Mouse (Mus musculus) hindbrain, embryonic 12.5 days (tissue): ENCODE data around the gene Plpp7. TPM values are rescaled to one million over a fixed set of nuclear protein-coding genes. Genes with fewer than 3 reads are reported as not detected.

Experiments
- ATAC-seq: fragments of 200-750 bp; cut with Nextera tagmentation; 2 replicates; pipeline ENCODE4 v1.8.0; 2017; ENCODE audit warnings: moderate TSS enrichment; ENCODE audit not compliant: low FRiP score
- H3K27ac ChIP-seq: fragments of 300-500 bp; sonication (generic); 2 replicates; pipeline ENCODE4 v1.5.1; 2016; ENCODE audit warnings: mild to moderate bottlenecking
- H3K27me3 ChIP-seq: fragments of 300-500 bp; sonication (generic); 2 replicates; pipeline ENCODE4 v1.6.1; 2016; ENCODE audit warnings: mild to moderate bottlenecking
- H3K36me3 ChIP-seq: fragments of 300-500 bp; sonication (generic); 2 replicates; pipeline ENCODE4 v1.6.1; 2016; ENCODE audit warnings: mild to moderate bottlenecking
- H3K4me1 ChIP-seq: fragments of 300-500 bp; sonication (generic); 2 replicates; pipeline ENCODE4 v1.6.1; 2016
- H3K4me2 ChIP-seq: fragments of 300-500 bp; sonication (generic); replicated peaks from 2 replicates; pipeline ENCODE4 v1.6.1; 2016; ENCODE audit warnings: mild to moderate bottlenecking
- H3K4me3 ChIP-seq: fragments of 300-500 bp; sonication (generic); 2 replicates; pipeline ENCODE4 v1.5.1; 2016; ENCODE audit warnings: mild to moderate bottlenecking
- H3K9ac ChIP-seq: fragments of 300-500 bp; sonication (generic); 2 replicates; pipeline ENCODE4 v1.6.1; 2016; ENCODE audit warnings: mild to moderate bottlenecking, moderate library complexity
- H3K9me3 ChIP-seq: fragments of 300-500 bp; sonication (generic); replicated peaks from 2 replicates; pipeline ENCODE4 v1.6.1; 2016; ENCODE audit warnings: mild to moderate bottlenecking
- WGBS: fragments of 180-500 bp; shearing (Covaris S2); methylation state at CpG from one replicate; pipeline ENCODE4 v1.1.7; 2016; 5-methylcytosine and 5-hydroxymethylcytosine counted together
- polyA plus RNA-seq: library from polyadenylated mRNA; unstranded; fragments of >200 nt; fragmentation: Nextera tagmentation; extraction: Ambion mirVana; gene quantifications from 2 replicates; pipeline ENCODE4 v1.2.1, GENCODE M21; 2016

The Plpp7 gene
- polyA plus RNA-seq, 1 experiment from 2014 or later: 11.1 TPM

DNA sequence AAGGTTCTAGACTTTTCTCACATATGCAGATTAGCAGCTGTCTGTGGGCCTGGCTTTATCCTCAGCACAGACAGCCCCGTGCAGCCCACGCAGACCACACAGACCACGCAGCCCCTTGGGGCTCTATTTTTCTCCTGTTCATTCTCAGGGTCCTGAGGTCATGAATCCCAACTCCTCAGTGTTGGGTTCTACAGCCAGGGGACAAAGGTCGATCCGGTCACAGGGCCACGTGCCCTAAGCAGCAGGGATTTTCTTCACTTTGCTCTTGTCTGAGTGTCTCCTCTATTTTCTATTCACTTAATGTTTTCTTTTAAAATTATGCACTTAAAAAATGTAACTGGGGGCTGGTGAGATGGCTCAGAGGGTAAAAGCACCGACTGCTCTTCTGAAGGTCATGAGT lies 20.0 kb upstream of the Plpp7 start:
- Histone ChIP-seq H3K4me2 (no peak overlapping the region), H3K27me3 (no peaks in the 10 kb centered on the region), H3K9me3 (no peaks in the 10 kb centered on the region), H3K36me3 (no peaks in the 10 kb centered on the region), H3K4me3 (no peak overlapping the region), H3K9ac (no peak overlapping the region), H3K27ac (no peak overlapping the region), H3K4me1 (peaks cover 3% of the 10 kb centered on the region; the same call in 1 of the 2 replicates)
- no peak for ATAC-seq
- WGBS: 49% methylated on average over 7 of the region's 7 CpGs

- H3K9me3 ChIP-seq: no peaks in the 10 kb centered on the region
- ATAC-seq: no peak
- no peak overlapping the region for H3K4me3 ChIP-seq
- H3K9ac ChIP-seq: no peak overlapping the region
- H3K4me1 ChIP-seq: peaks cover 9% of the 10 kb centered on the region
- no peak overlapping the region for H3K27ac ChIP-seq
- no peak overlapping the region for H3K4me2 ChIP-seq
- WGBS: 89% methylated on average over 10 of the region's 10 CpGs
- no peaks in the 10 kb centered on the region for H3K36me3 ChIP-seq
- peaks cover 19% of the 10 kb centered on the region for H3K27me3 ChIP-seq
Observed at GRCm38 (mm10) chr2:32077744-32078143, 17.6 kb upstream of the Plpp7 start.

DNA sequence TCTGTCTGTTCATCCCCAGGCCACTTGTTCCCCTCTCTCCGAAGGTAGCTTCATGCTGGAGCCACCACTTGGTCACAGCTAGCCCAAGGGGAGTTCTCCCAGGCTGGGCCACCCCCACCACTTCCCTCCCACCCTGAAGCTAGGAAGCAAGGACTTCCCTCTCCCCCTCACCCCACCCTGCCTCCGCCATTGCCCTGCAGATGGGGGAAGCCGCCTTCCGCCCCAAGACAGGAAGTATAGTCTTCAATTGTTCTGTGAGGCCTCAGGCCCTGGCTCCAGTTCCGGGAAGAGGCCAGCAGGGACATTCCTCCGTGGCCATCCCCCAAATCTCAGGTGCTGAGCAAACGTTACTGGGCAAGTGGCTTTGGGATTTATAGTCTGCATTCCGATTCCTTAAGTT lies 16.8 kb upstream of the Plpp7 start:
- Histone ChIP-seq H3K4me3 (no peak overlapping the region), H3K9me3 (no peaks in the 10 kb centered on the region), H3K27me3 (peaks cover 27% of the 10 kb centered on the region), H3K4me2 (no peak overlapping the region), H3K9ac (no peak overlapping the region), H3K36me3 (no peaks in the 10 kb centered on the region), H3K27ac (no peak overlapping the region), H3K4me1 (peaks cover 16% of the 10 kb centered on the region)
- WGBS: 50% methylated on average over 8 of the region's 8 CpGs
- no peak for ATAC-seq

DNA sequence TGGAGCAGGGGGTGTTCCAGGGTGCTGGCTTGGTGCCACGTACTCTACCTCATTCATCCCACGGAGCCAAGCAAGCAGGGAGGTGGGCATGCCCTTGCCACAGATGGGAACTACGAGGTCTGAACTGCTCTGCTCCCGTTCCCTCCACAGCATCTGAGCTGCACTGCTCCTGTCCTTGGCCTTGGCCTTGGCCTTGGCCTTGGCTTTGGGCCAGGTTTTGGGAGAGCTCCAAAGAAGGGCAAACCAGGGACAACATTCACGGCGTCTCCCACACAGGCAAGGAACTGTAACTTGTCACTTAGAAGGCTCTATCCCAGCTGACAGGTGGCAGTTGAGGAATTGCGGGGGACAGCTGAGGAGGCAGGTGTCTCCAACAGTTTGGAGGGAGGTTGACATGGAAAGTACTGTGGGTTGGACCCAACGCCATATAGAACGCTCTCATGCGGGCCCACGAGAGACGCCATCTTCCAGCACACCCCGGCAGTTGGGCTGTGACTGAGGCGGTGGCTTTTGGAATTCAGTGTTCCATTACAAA lies 16.1 kb upstream of the Plpp7 start:
- Histone ChIP-seq H3K9me3 (no peaks in the 10 kb centered on the region), H3K36me3 (no peaks in the 10 kb centered on the region), H3K4me2 (no peak overlapping the region), H3K27me3 (peaks cover 34% of the 10 kb centered on the region), H3K9ac (no peak overlapping the region), H3K27ac (no peak overlapping the region), H3K4me3 (no peak overlapping the region), H3K4me1 (peaks cover 24% of the 10 kb centered on the region)
- WGBS: 92% methylated on average over 14 of the region's 14 CpGs
- no peak for ATAC-seq

DNA sequence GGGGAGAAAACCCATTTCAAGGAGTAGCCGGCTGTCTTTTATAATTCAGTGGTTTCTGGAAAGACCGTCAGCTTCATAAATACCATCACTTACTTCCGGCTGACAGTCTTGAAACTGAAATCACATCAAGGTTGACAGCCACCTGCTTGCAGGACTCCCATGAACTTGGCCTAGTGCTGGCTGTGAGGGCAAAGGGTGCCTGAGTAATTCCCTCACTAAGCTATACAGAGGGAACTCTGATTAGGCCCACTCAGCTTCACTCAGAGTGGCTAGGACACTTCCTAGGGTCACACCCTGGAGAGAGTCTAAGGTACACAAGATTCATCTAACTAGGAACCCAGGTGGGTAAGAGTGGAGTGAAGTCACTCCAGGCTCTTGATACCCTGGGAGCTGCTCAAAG lies 14.6 kb upstream of the Plpp7 start:
- Histone ChIP-seq H3K4me3 (no peak overlapping the region), H3K4me2 (no peak overlapping the region), H3K9ac (no peak overlapping the region), H3K27ac (no peak overlapping the region), H3K4me1 (peaks cover 26% of the 10 kb centered on the region), H3K9me3 (no peaks in the 10 kb centered on the region), H3K27me3 (peaks cover 48% of the 10 kb centered on the region), H3K36me3 (no peaks in the 10 kb centered on the region)
- ATAC-seq: no peak
- 89% methylated on average over 3 of the region's 3 CpGs for WGBS

DNA sequence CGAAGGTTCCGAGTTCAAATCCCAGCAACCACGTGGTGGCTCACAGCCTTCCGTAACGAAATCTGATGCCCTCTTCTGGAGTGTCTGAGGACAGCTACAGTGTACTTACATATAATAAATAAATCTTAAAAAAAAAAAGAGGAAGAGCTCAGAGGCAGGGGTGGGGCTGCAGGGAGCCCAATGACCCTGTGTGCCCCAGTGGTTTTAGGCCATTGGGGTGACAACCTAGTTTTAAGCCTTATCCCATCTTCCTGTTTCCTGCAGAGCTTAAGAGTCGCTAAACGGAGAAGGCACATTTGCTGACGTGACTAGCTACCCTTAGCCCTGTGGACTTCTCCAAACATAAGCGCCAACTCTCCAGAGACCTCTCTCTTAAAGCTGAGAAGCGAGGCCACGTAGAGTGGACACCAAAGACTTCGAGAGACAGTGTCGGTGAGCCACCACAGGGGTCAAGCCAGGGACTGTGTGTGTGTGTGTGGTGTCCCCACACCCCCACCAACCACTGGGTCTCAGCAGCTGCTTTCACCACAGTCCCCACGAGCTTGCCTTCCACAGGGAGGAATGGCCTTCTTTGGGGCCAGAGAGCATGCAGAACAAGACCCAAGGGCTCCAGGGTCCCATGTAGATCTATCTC lies 13.9 kb upstream of the Plpp7 start:
- WGBS: 80% methylated on average over 14 of the region's 14 CpGs
- ATAC-seq: no peak
- H3K4me1 ChIP-seq: peaks cover 26% of the 10 kb centered on the region
- no peak overlapping the region for H3K27ac ChIP-seq
- H3K9me3 ChIP-seq: no peaks in the 10 kb centered on the region
- peaks cover 56% of the 10 kb centered on the region for H3K27me3 ChIP-seq
- H3K4me3 ChIP-seq: no peak overlapping the region
- H3K9ac ChIP-seq: no peak overlapping the region
- no peaks in the 10 kb centered on the region for H3K36me3 ChIP-seq
- 0 out of 2 replicates have a peak overlapping the region, but pooled peaks have one; percentile 98 for H3K4me2 ChIP-seq

- no peak overlapping the region for H3K27ac ChIP-seq
- H3K36me3 ChIP-seq: no peaks in the 10 kb centered on the region
- peaks cover 64% of the 10 kb centered on the region for H3K27me3 ChIP-seq
- no peaks in the 10 kb centered on the region for H3K9me3 ChIP-seq
- H3K4me3 ChIP-seq: 0 out of 2 replicates have a peak overlapping the region, but pooled peaks have one; percentile 6
- peak overlapping the region; percentile 98; the same call in 1 of the 2 replicates for H3K4me2 ChIP-seq
- ATAC-seq: no peak
- peaks cover 26% of the 10 kb centered on the region for H3K4me1 ChIP-seq
- no peak overlapping the region for H3K9ac ChIP-seq
- 56% methylated on average over 2 of the region's 2 CpGs for WGBS
Observed at GRCm38 (mm10) chr2:32082229-32082628, 13.1 kb upstream of the Plpp7 start.

DNA sequence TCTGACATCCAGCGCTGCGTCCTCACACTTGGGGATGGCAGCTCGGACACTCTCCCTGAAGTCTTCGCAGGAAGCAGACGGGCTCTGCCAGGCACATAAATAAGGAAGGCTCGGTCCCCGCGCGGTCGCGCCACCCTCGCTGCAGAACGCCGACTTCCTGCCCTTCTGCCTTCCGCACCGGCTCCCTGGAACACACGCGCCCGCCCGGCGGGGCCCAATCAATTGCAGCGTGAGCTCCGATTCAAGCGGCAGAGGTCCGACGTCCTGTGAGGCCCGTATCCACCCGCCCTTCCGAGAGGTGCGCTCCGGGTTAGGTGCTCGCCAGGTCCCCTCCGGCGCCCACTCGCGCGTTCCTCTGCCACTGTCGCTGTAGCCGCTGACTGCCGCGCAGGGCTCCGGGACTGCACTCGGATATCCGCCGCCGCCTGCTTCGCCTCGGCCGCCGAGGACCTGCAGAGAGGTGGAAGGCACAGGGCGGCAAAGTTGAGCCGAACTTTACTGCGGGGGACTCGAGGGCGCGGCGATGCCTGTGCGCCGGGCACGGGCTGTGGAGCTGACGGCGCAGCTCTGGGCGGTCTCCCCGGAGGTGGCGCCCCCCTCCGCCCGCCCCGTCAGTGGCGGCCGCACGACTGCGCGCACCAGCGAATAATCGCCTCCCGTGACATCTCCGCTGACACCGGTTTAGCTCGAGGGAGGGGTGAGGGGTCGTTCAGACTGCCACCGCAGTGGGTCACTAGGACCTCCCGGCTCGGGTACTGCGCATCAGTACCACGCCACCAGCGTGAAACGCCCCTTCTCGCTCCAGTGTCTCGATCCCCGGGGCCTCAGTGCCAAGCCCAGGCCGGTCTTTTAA lies 11.9 kb upstream of the Plpp7 start:
- peak overlapping the region; percentile 98 for H3K4me2 ChIP-seq
- H3K4me1 ChIP-seq: peaks cover 32% of the 10 kb centered on the region
- no peak for ATAC-seq
- H3K27me3 ChIP-seq: peaks cover 76% of the 10 kb centered on the region
- no peak overlapping the region for H3K27ac ChIP-seq
- peak overlapping the region; percentile 74 for H3K9ac ChIP-seq
- no peaks in the 10 kb centered on the region for H3K36me3 ChIP-seq
- no peaks in the 10 kb centered on the region for H3K9me3 ChIP-seq
- under 1% methylated on average over 89 of the region's 91 CpGs for WGBS
- H3K4me3 ChIP-seq: peak overlapping the region; percentile 66

- Histone ChIP-seq H3K27ac (no peak within 1 kb of the TSS), H3K36me3 (no peaks in the 10 kb centered on the region), H3K4me3 (peak within 1 kb of the TSS; percentile 66), H3K4me2 (peak within 1 kb of the TSS; percentile 98), H3K9me3 (no peaks in the 10 kb centered on the region), H3K27me3 (peaks cover 85% of the 10 kb centered on the region), H3K9ac (peak within 1 kb of the TSS; percentile 74), H3K4me1 (peaks cover 39% of the 10 kb centered on the region)
- WGBS: under 1% methylated on average over 64 of the region's 68 CpGs
- peak; percentile 70 for ATAC-seq
Observed at GRCm38 (mm10) chr2:32084111-32084871, 11.0 kb upstream of the Plpp7 start, which contains the start of gene Fam78a. TSS of gene Fam78a (minus strand) at chr2:32084857.

GRCm38 (mm10) chr2:32084872-32085199 lies 10.5 kb upstream of the Plpp7 start:
- WGBS: 20% methylated on average over 2 of the region's 2 CpGs
- H3K9ac ChIP-seq: peak overlapping the region; percentile 74; the same call in 1 of the 2 replicates
- no peaks in the 10 kb centered on the region for H3K36me3 ChIP-seq
- H3K27ac ChIP-seq: no peak overlapping the region
- H3K4me2 ChIP-seq: peak overlapping the region; percentile 98
- peaks cover 89% of the 10 kb centered on the region for H3K27me3 ChIP-seq
- H3K9me3 ChIP-seq: no peaks in the 10 kb centered on the region
- peaks cover 39% of the 10 kb centered on the region for H3K4me1 ChIP-seq
- H3K4me3 ChIP-seq: peak overlapping the region; percentile 66
- ATAC-seq: no peak; the same call in 1 of the 2 replicates

GRCm38 (mm10) chr2:32085231-32085630 lies 10.1 kb upstream of the Plpp7 start:
- no peak overlapping the region for H3K9ac ChIP-seq
- H3K36me3 ChIP-seq: no peaks in the 10 kb centered on the region
- H3K27me3 ChIP-seq: peaks cover 93% of the 10 kb centered on the region
- 73% methylated on average over 2 of the region's 2 CpGs for WGBS
- peaks cover 39% of the 10 kb centered on the region for H3K4me1 ChIP-seq
- H3K27ac ChIP-seq: no peak overlapping the region
- H3K4me3 ChIP-seq: no peak overlapping the region
- ATAC-seq: no peak
- no peak overlapping the region for H3K4me2 ChIP-seq
- no peaks in the 10 kb centered on the region for H3K9me3 ChIP-seq

GRCm38 (mm10) chr2:32087606-32088005 lies 7.7 kb upstream of the Plpp7 start:
- H3K27me3 ChIP-seq: peaks cover 81% of the 10 kb centered on the region
- no peak overlapping the region for H3K4me3 ChIP-seq
- WGBS: 49% methylated on average over 4 of the region's 4 CpGs
- no peak overlapping the region for H3K4me2 ChIP-seq
- no peak overlapping the region for H3K27ac ChIP-seq
- H3K4me1 ChIP-seq: peaks cover 35% of the 10 kb centered on the region
- ATAC-seq: no peak
- H3K9ac ChIP-seq: no peak overlapping the region
- no peaks in the 10 kb centered on the region for H3K9me3 ChIP-seq
- no peaks in the 10 kb centered on the region for H3K36me3 ChIP-seq
